14 mouse cellular contexts compared by ENCODE assay signal in genomic region chr10:95630166-95630565, GRCm38 (mm10). TPM values are rescaled to one million over a fixed set of nuclear protein-coding genes. Genes with fewer than 3 reads are reported as not detected.
"Had no signal": no experiment of that assay in that cellular context is flagged by ENCODE, and none has a peak within 500 bp of the region (broad histone marks: within the 10 kb centered on the region; RNA-seq: fewer than 3 reads in every experiment).

No protein-coding gene starts in this region.

RNA-seq across cellular contexts. Expression of gene Anapc15-ps, which starts 43.1 kb away (rescaled TPM):
- polyA plus RNA-seq: intestine, postnatal 0 days; kidney, adult 2 months; kidney, embryonic 14.5 days; limb, embryonic 12.5 days; limb, embryonic 15.5 days; liver, embryonic 14.5 days; midbrain, embryonic 11.5 days; midbrain, embryonic 14.5 days; midbrain, postnatal 0 days; neural tube, embryonic 12.5 days; neural tube, embryonic 15.5 days; stomach, embryonic 14.5 days; stomach, postnatal 0 days; thymus, adult 2 months had no signal
